In genomic region chr14:27177800-27178559, GRCm38 (mm10) we compare ENCODE assay signal across 14 mouse cellular contexts.
A peak's percentile ranks its signal among the peaks of the same experiment; 100 is the strongest.
DNase-seq lines count a peak whose midpoint lies in the region; ATAC-seq lines count a peak whose summit lies in the region.
"Had no signal": no experiment of that assay in that cellular context is flagged by ENCODE, and none has a peak within 500 bp of the region (broad histone marks: within the 10 kb centered on the region; RNA-seq: fewer than 3 reads in every experiment).

No protein-coding gene starts in this region.

- H3K4me1 ChIP-seq in heart, embryonic 15.5 days (replicated peaks) = peaks cover 47% of the 10 kb centered on the region

- H3K9ac ChIP-seq in heart, embryonic 15.5 days = no peak overlapping the region

- no peaks in the 10 kb centered on the region for H3K9me3 ChIP-seq in heart, embryonic 15.5 days (replicated peaks)
- H3K9me3 ChIP-seq: G1E had no signal

- 0 out of 2 replicates have a peak, but pooled peaks have one; percentile 21 for ATAC-seq in heart, embryonic 15.5 days (replicated peaks; ENCODE audit: insufficient number of reproducible peaks, insufficient read depth, low FRiP score, low read depth)
- ATAC-seq: midbrain, embryonic 16.5 days had no signal

- peak; percentile 33 for DNase-seq in gastrocnemius, postnatal 25 days
- DNase-seq in gastrocnemius, postnatal 36 days = no peak
- DNase-seq in kidney, adult 9 months = peak; percentile 59
- no peak for DNase-seq in kidney, postnatal 10 days
- peak; percentile 69 for DNase-seq in lung, postnatal 10 days
- no peak for DNase-seq in c-Kit-positive CD71-positive TER-119-positive erythroid progenitor cells, embryonic 14.5 days (ENCODE audit: low spot score)
- no peak for DNase-seq in urinary bladder, postnatal 25 days (ENCODE audit: low spot score)
- DNase-seq: cerebellum, adult 2 months; embryo, embryonic 11 days; thymus, postnatal 4 days had no signal

- H3K36me3 ChIP-seq in heart, embryonic 15.5 days = no peaks in the 10 kb centered on the region
- H3K36me3 ChIP-seq: G1E had no signal

- intact Hi-C loops in gastrocnemius, postnatal 36 days (cut with DNase I) = no loop called here

- peak overlapping the region; percentile 19; the same call in 1 of the 2 replicates for H3K27ac ChIP-seq in heart, embryonic 15.5 days
- H3K27ac ChIP-seq: kidney, postnatal 0 days had no signal

- WGBS in heart, embryonic 15.5 days = 71% methylated on average over 8 of the region's 8 CpGs

- no peak overlapping the region for H3K4me3 ChIP-seq in heart, embryonic 15.5 days

- no peaks in the 10 kb centered on the region for H3K27me3 ChIP-seq in heart, embryonic 15.5 days

- no peak overlapping the region for H3K4me2 ChIP-seq in heart, embryonic 15.5 days

Comparison
In these comparisons a context has a peak if more than half of its experiments do, and no peak if none do; other contexts are left out.
1. DNase-seq: peak in gastrocnemius, postnatal 25 days (single experiment), kidney, adult 9 months (single experiment) and lung, postnatal 10 days (single experiment); none in gastrocnemius, postnatal 36 days (0 of 2), kidney, postnatal 10 days (single experiment), c-Kit-positive CD71-positive TER-119-positive erythroid progenitor cells, embryonic 14.5 days (single experiment) and urinary bladder, postnatal 25 days (single experiment).